Mouse (Mus musculus) heart, adult 2 months (tissue): ENCODE measurements around the gene Lao1.

Experiments used
- CTCF ChIP-seq: fragments of 200-600 bp; IDR thresholded peaks from 2 replicates; pipeline ENCODE4 v1.8.1; 2022; ENCODE audit warnings: antibody characterized with exemption, mild to moderate bottlenecking, moderate library complexity
- EP300 ChIP-seq: fragments of 200-500 bp; IDR thresholded peaks from 2 replicates; pipeline ENCODE4 v1.6.1; 2011; ENCODE audit warnings: low read depth, low read length, control low read depth; ENCODE audit not compliant: insufficient read depth
- POLR2A ChIP-seq: fragments of 200-500 bp; IDR thresholded peaks from 2 replicates; pipeline ENCODE4 v1.6.1; 2011; ENCODE audit warnings: mild to moderate bottlenecking, low read depth, low read length, control low read depth; ENCODE audit not compliant: insufficient read depth

DNA sequence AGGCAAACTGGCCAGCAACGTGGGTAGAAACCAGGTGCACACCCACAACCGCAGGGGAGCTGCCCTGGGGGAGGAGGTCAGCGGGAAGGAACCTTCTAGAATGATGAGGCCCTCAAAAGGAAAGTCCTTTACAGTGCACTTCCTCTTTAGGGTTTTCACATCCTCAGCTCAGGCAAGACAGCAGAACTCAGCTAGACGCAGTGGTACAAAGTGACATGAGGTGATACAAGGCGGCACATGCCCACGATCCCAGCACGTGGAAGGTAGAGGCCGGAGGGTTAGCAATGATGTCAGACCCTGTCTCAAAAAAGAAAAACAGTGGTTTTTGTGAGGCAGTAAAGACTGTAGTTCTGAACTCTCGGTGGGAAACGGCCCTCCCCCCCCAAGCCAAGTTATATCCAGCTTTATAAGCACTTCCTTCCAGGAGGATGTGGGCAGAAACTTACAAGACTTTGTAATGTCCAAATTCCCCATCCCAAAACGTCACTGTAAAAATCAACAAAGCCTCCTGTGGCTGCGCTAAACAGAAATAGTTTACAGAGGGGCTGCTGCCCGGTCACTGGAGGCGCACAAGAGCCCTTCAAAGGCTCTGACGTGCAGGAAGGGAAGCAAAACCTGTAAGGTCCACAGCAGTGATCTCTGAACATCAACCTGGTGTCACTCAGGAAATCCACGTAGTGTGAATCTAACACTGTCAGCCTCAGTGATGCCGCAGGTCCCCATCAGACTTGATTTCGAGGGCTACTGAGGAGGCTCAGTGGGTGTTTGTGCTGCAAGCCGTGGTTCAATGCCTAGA is 38.5 kb downstream of the Lao1 start:
- no peak for TF ChIP-seq POLR2A
- no peak for TF ChIP-seq CTCF
- TF ChIP-seq EP300 = no peak
